Mouse (Mus musculus): Measurements from ENCODE around the gene A3galt2. TPM values are rescaled to one million over a fixed set of nuclear protein-coding genes. Genes with fewer than 3 reads are reported as not detected.

Gene A3galt2
- polyA plus RNA-seq, 1 experiment from 2014 or later: 0.14 TPM

Other genes with a start within 250 kb of the A3galt2 start
- 2.4 and 3.9 TPM in 2 replicates for gene Zscan20, start 145.3 kb upstream of the A3galt2 start, polyA plus RNA-seq (2014; fragmentation: Nextera tagmentation; extraction: Ambion mirVana)
- 0.81 and 0.88 TPM in 2 replicates for gene Tlr12, start 136.7 kb upstream of the A3galt2 start, polyA plus RNA-seq (2014; fragmentation: Nextera tagmentation; extraction: Ambion mirVana)
- 39.3 and 40.4 TPM in 2 replicates for gene Phc2, start 100.7 kb upstream of the A3galt2 start, polyA plus RNA-seq (2014; fragmentation: Nextera tagmentation; extraction: Ambion mirVana)
- 23.1 and 25.3 TPM in 2 replicates for gene Zfp362, start 50.7 kb downstream of the A3galt2 start, polyA plus RNA-seq (2014; fragmentation: Nextera tagmentation; extraction: Ambion mirVana)
- 3.0 and 4.3 TPM in 2 replicates for gene Trim62, start 128.2 kb downstream of the A3galt2 start, polyA plus RNA-seq (2014; fragmentation: Nextera tagmentation; extraction: Ambion mirVana)
- 4.6 and 5.8 TPM in 2 replicates for gene Azin2, start 207.1 kb downstream of the A3galt2 start, polyA plus RNA-seq (2014; fragmentation: Nextera tagmentation; extraction: Ambion mirVana)
- 235 and 256 TPM in 2 replicates for gene Ak2, start 236.6 kb downstream of the A3galt2 start, polyA plus RNA-seq (2014; fragmentation: Nextera tagmentation; extraction: Ambion mirVana)

Measured in liver, embryonic 11.5 days (tissue).